Comparison of ENCODE assay signal across 20 mouse cellular contexts in the genomic region with DNA sequence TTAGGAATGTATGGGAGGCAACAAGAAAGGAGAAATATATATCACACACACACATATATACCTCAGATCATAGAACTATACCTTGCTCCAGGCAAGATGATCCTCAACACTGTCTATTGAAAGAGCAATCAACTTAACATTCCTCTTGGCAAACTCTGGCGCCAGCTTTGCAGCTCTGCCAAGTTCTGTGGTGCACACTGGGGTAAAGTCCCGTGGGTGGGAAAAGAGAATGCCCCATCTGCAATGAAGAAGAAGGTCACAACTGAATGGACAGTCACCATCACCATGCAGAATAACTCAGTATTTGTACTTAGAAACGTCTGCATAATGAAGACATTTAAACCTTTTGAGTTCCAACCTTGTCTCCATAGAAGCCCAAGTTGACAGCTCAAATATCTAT. TPM values are rescaled to one million over a fixed set of nuclear protein-coding genes. Genes with fewer than 3 reads are reported as not detected.
DNase-seq lines count a peak whose midpoint lies in the region; ATAC-seq and TF ChIP-seq lines count a peak whose summit lies in the region.
"Had no signal": no experiment of that assay in that cellular context is flagged by ENCODE, and none has a peak within 500 bp of the region (broad histone marks: within the 10 kb centered on the region; RNA-seq: fewer than 3 reads in every experiment).

No protein-coding gene starts in this region.

- no peak for ATAC-seq in heart, embryonic 11.5 days (replicated peaks; ENCODE audit: insufficient number of reproducible peaks, low FRiP score, low TSS enrichment)
- ATAC-seq: CD4-positive, CD25-positive, alpha-beta regulatory T cell, adult 4 months; forebrain, embryonic 13.5 days had no signal

- DNase-seq in adrenal gland, postnatal 10 days, result peak; percentile 26
- DNase-seq in adrenal gland, adult 2 months, result no peak
- DNase-seq in heart, adult 18-20 months, result peak; percentile 15 to 20
- no peak for DNase-seq in layer of hippocampus, adult 2 months (ENCODE audit: low spot score in 2 of 2)
- DNase-seq in layer of hippocampus, adult 11-12 months (ENCODE audit: low spot score), result no peak
- DNase-seq in right cerebral cortex, postnatal 10 days (ENCODE audit: low spot score in 2 of 2), result peak; percentile 35 to 59
- DNase-seq in right cerebral cortex, postnatal 4 days, result no peak
- DNase-seq: gastrocnemius, postnatal 14 days; lung, adult 18-20 months; lung, postnatal 4 days; right cerebral cortex, postnatal 14 days; thymus, postnatal 14 days had no signal

- WGBS in heart, embryonic 11.5 days (ENCODE audit: insufficient replicate concordance), result 81% methylated on average over 3 of the region's 3 CpGs

- no peak overlapping the region for H3K27ac ChIP-seq in heart, embryonic 11.5 days (ENCODE audit: low read depth, low read length)
- H3K27ac ChIP-seq in layer of hippocampus, adult 2 months, result peak overlapping the region; percentile 99
- H3K27ac ChIP-seq: embryonic facial prominence, embryonic 10.5 days; forebrain, embryonic 13.5 days; heart, embryonic 10.5 days; limb, embryonic 13.5 days; midbrain, embryonic 10.5 days had no signal

- no peak for TF ChIP-seq CTCF in layer of hippocampus, adult 2 months (conservative IDR thresholded peaks at IDR 0.05)

- no peak overlapping the region for H3K4me3 ChIP-seq in heart, embryonic 11.5 days (ENCODE audit: low read depth, low read length)
- peak overlapping the region; percentile 97 for H3K4me3 ChIP-seq in layer of hippocampus, adult 2 months
- H3K4me3 ChIP-seq: forebrain, embryonic 13.5 days; heart, embryonic 10.5 days; limb, embryonic 13.5 days; midbrain, embryonic 10.5 days had no signal

- H3K27me3 ChIP-seq in heart, embryonic 11.5 days (ENCODE audit: control insufficient read depth, insufficient read depth, low read length), result no peaks in the 10 kb centered on the region
- H3K27me3 ChIP-seq: limb, embryonic 13.5 days had no signal

- peaks cover 26% of the 10 kb centered on the region for H3K36me3 ChIP-seq in heart, embryonic 11.5 days (ENCODE audit: control insufficient read depth, insufficient read depth, low read length)

- no peaks in the 10 kb centered on the region for H3K9me3 ChIP-seq in heart, embryonic 11.5 days (replicated peaks; ENCODE audit: control insufficient read depth, low read length)
- H3K9me3 ChIP-seq: embryonic facial prominence, embryonic 10.5 days; forebrain, embryonic 13.5 days; G1E; heart, embryonic 10.5 days; limb, embryonic 13.5 days; midbrain, embryonic 10.5 days had no signal

- peaks cover 17% of the 10 kb centered on the region for H3K4me1 ChIP-seq in heart, embryonic 11.5 days (ENCODE audit: control insufficient read depth, insufficient read depth, low read length)

- H3K4me2 ChIP-seq in heart, embryonic 11.5 days, result no peak overlapping the region

- H3K9ac ChIP-seq in heart, embryonic 11.5 days (ENCODE audit: low read depth, low read length), result no peak overlapping the region
- H3K9ac ChIP-seq: forebrain, embryonic 13.5 days; limb, embryonic 13.5 days had no signal

RNA-seq across cellular contexts. Expression of gene Prdx6, which starts 3.8 kb away (rescaled TPM):
- 100 to 1,000 TPM; 360 to 367 TPM for total RNA-seq in adrenal gland, postnatal 10 days (2021)
- total RNA-seq in adrenal gland, adult 2 months (2021), result 100 to 1,000 TPM; 283 to 597 TPM
- 103 and 130 TPM in 2 replicates for polyA plus RNA-seq in adrenal gland, adult 2 months (2012; rRNA removed)
- 100 to 1,000 TPM; 348 to 375 TPM for total RNA-seq in heart, adult 18-20 months (2021)
- 446 and 456 TPM in 2 replicates for polyA plus RNA-seq in heart, embryonic 11.5 days (2014; fragmentation: Nextera tagmentation; extraction: Ambion mirVana)
- total RNA-seq in layer of hippocampus, adult 2 months (2021), result 100 to 1,000 TPM; 328 to 335 TPM

Comparison
In these comparisons a context has a peak if more than half of its experiments do, and no peak if none do; other contexts are left out.
1. DNase-seq: peak in adrenal gland, postnatal 10 days (single experiment), heart, adult 18-20 months (2 of 2) and right cerebral cortex, postnatal 10 days (2 of 2); none in adrenal gland, adult 2 months (single experiment), layer of hippocampus, adult 2 months (0 of 2), layer of hippocampus, adult 11-12 months (single experiment) and right cerebral cortex, postnatal 4 days (single experiment).